Mouse (Mus musculus): ENCODE results near the gene Armh3.

DNA sequence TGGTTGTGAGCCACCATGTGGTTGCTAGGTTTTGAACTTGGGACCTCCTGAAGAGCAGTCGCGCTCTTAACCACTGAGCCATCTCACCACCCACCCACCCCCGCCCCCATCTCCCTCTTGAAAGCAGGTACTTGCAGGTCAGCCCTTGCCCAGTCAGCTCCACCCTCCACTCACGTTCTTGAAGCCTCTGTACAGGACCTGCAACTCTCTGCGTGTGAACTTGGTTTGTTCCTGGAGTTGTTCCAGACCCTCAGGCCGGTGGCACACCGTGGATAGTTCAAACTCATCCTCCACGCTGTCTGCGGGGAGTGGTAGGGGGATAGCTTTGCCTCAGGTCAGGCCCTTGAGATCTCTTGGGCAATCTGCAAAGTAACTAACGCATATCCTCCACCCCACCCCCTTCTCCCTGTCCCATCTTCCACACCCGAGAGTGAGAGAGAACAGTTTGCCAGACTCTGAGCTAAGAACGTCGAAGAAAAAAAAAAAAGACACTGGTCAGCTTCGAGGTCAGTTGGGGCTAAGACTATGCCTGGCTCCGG, 202.8 kb downstream of the Armh3 start:
- TF ChIP-seq CTCF (IDR thresholded peaks at IDR 0.05) = no peak
- no peak for TF ChIP-seq EP300 (IDR thresholded peaks at IDR 0.05; ENCODE audit: insufficient read depth, low read depth, low read length)
- no peak for TF ChIP-seq POLR2A (IDR thresholded peaks at IDR 0.05; ENCODE audit: insufficient read depth, low read depth, low read length)
